Mouse (Mus musculus) liver, adult 2 months (tissue): Measurements from ENCODE around the gene Gm49510. TPM values are rescaled to one million over a fixed set of nuclear protein-coding genes. Genes with fewer than 3 reads are reported as not detected.
A peak's percentile ranks its signal among the peaks of the same experiment; 100 is the strongest.

ENCODE experiments used
- DNase-seq: peaks from one replicate; pipeline ENCODE4 v3.0.0-alpha.2; 2011; ENCODE audit warnings: low read depth, low spot score; ENCODE audit errors: extremely low read depth
- H3K27ac ChIP-seq: fragments of 200-500 bp; replicated peaks from 2 replicates; pipeline ENCODE4 v1.5.1; 2012; ENCODE audit warnings: low read depth, mild to moderate bottlenecking, control low read depth, inconsistent platforms, low read length; ENCODE audit not compliant: insufficient read depth
- H3K27me3 ChIP-seq: fragments of 200-500 bp; 2 replicates; pipeline ENCODE4 v1.6.1; 2012; ENCODE audit warnings: mild to moderate bottlenecking, moderate library complexity, low read length, inconsistent platforms; ENCODE audit not compliant: control insufficient read depth, insufficient read depth
- H3K36me3 ChIP-seq: fragments of 200-500 bp; 2 replicates; pipeline ENCODE4 v1.6.1; 2012; ENCODE audit warnings: low read length, inconsistent platforms; ENCODE audit not compliant: control insufficient read depth, insufficient read depth
- H3K4me1 ChIP-seq: fragments of 200-500 bp; 2 replicates; pipeline ENCODE4 v1.6.1; 2011; ENCODE audit warnings: low read length; ENCODE audit not compliant: control insufficient read depth, insufficient read depth
- H3K4me3 ChIP-seq: fragments of 200-500 bp; 2 replicates; pipeline ENCODE4 v1.5.1; 2011; ENCODE audit warnings: low read depth, mild to moderate bottlenecking, control low read depth, low read length, moderate library complexity; ENCODE audit not compliant: insufficient read depth
- H3K79me2 ChIP-seq: fragments of 200-500 bp; 2 replicates; pipeline ENCODE4 v1.6.1; 2012; ENCODE audit warnings: inconsistent platforms, mild to moderate bottlenecking, low read length, moderate library complexity; ENCODE audit not compliant: control insufficient read depth, insufficient read depth
- H3K9ac ChIP-seq: fragments of 200-500 bp; 2 replicates; pipeline ENCODE4 v1.6.1; 2012; ENCODE audit warnings: low read depth, mild to moderate bottlenecking, control low read depth, inconsistent platforms, low read length
- CTCF ChIP-seq: fragments of 200-500 bp; IDR thresholded peaks from 2 replicates; pipeline ENCODE4 v1.5.1; 2011; ENCODE audit warnings: low read depth, low read length, control low read depth
- POLR2A ChIP-seq: fragments of 200-500 bp; IDR thresholded peaks from 2 replicates; pipeline ENCODE4 v1.6.1; 2011; ENCODE audit warnings: low read length, control low read depth; ENCODE audit not compliant: insufficient read depth; ENCODE audit errors: extremely low read depth
- WGBS: fragments of 180-500 bp; shearing (Covaris S2); methylation state at CpG from one replicate; pipeline ENCODE4 v1.1.7; 2018; 5-methylcytosine and 5-hydroxymethylcytosine counted together
- polyA plus RNA-seq: library from polyadenylated mRNA; depleted of rRNA; stranded (reverse); fragments of >200 nt; gene quantifications from 2 replicates; pipeline ENCODE4 v1.2.3, GENCODE M21; 2012
- total RNA-seq: library from RNA; depleted of rRNA; stranded (reverse); fragments of >200 nt; gene quantifications from 2 replicates; pipeline ENCODE4 v1.2.3, GENCODE M21; 2014

Gene Gm49510
- total and polyA plus RNA-seq, 2 experiments, result not detected

DNA sequence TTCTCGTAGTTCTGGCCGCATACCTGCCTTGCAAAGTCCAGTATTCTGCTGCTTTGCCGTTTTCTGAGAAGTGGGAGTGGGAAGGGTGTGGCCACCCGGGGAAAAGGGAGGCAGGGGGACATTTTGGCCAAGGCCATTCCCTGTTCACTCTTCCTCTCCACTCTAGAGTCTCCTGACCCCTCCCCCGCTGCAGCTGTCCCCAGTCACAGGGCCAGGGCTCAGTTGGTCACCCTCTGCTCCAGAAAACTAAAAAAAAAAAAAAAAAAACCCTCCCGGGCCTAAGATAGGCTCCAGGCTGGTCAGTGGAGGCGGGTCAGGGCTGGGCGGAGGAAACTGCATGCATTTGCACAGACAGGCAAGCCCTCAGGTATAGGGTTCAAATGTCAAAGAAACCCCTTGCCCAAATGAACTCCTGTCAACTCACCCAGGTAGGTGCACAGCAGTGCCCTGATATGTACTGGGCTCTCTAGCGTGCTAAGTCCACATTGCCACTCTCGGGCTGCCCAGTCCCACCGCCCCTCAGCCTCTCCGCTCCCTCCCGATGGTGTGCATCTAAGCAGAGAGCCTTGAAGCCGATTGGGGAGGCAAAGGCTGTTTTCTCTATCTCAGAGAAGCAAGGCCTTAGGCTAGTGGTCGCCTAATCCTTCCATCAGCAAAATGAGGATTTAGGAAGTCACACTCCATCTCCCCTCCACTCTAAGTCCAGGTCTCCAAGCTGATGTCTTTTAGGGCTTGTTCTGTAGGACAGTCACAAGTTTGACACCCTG lies 27.7 kb downstream of the Gm49510 start:
- Histone ChIP-seq H3K4me1 (peaks cover 11% of the 10 kb centered on the region; the same call in 1 of the 2 replicates), H3K4me3 (peak overlapping the region; percentile 43), H3K79me2 (no peaks in the 10 kb centered on the region), H3K27ac (peak overlapping the region; percentile 30; the same call in 1 of the 2 replicates), H3K9ac (peak overlapping the region; percentile 24), H3K27me3 (no peaks in the 10 kb centered on the region), H3K36me3 (no peaks in the 10 kb centered on the region)
- 25% methylated on average over 15 of the region's 15 CpGs for WGBS
- DNase-seq, result peak; percentile 59
- TF ChIP-seq POLR2A (no peak), CTCF (no peak)

DNA sequence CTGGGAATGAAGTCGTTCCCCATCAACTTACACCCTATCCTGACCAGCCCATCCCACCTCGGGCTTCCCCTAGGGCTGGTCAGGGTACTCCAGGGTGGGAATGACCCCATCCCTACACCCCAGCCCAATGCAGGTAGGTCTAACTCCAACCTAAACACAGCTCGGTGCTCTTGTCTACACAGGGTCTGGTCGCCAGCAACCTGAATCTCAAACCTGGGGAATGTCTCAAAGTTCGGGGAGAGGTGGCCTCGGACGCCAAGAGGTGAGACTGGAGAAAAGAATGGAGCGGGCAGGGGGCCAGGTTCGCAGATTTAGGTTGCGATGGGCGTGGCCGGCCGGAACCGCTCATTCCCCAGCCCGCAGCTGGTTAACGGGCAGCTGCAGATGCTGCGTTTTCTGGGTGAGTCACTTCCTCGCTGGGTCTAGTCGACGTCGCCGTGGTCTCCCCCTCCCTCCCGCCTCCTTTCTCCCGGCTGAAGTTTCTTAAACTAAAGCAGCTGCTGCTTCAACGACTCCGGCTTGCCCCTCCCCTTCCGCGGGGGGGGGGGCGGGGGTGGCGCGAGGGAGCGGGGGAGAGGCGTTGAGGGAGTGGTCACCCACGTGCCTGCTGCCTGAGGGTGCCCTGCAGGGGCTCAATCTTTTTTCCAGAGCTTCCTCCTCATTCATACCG lies 28.5 kb downstream of the Gm49510 start:
- 5% methylated on average over 29 of the region's 35 CpGs for WGBS
- Histone ChIP-seq H3K4me1 (peaks cover 11% of the 10 kb centered on the region; the same call in 1 of the 2 replicates), H3K9ac (peak overlapping the region; percentile 20), H3K27ac (no peak overlapping the region), H3K27me3 (no peaks in the 10 kb centered on the region), H3K79me2 (no peaks in the 10 kb centered on the region), H3K4me3 (peak overlapping the region; percentile 43; the same call in 1 of the 2 replicates), H3K36me3 (no peaks in the 10 kb centered on the region)
- TF ChIP-seq CTCF (no peak), POLR2A (no peak)
- DNase-seq, result peak; percentile 30

- TF ChIP-seq POLR2A (no peak), CTCF (no peak)
- H3K9ac ChIP-seq, result no peak overlapping the region
- H3K4me3 ChIP-seq, result no peak overlapping the region
- 66% methylated on average over 8 of the region's 8 CpGs for WGBS
- DNase-seq, result no peak
- H3K4me1 ChIP-seq, result peaks cover 11% of the 10 kb centered on the region; the same call in 1 of the 2 replicates
- H3K79me2 ChIP-seq, result no peaks in the 10 kb centered on the region
- H3K27ac ChIP-seq, result no peak overlapping the region
- no peaks in the 10 kb centered on the region for H3K36me3 ChIP-seq
- no peaks in the 10 kb centered on the region for H3K27me3 ChIP-seq
Observed at GRCm38 (mm10) chr15:78928539-78928938, 29.1 kb downstream of the Gm49510 start.

DNA sequence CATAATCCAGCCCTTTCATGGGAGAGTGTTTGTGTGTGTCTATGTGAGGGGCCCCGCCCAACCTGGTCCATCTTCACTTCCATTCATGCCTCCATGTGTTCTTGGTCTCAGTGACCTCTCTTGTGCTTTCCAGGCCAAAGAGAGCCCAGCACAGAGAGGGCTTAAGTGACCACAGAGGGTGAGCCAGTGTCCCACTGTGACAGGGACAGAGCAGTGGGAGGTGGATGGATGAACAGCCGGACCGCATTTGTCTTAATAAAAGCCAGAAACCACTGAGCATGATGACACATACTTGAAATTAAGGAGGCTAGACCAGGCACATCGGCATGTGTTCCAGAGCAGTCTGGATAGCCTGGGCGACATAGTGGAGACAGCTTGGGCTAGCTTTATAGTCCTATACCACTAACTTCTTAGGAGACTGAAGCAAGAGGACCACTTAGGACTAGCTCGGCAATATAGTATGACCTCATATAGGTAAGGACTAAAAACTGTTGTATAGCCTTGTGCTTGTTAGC lies 30.8 kb downstream of the Gm49510 start:
- H3K27ac ChIP-seq, result no peak overlapping the region
- no peak for DNase-seq
- no peak overlapping the region for H3K9ac ChIP-seq
- no peak overlapping the region for H3K4me3 ChIP-seq
- H3K27me3 ChIP-seq, result no peaks in the 10 kb centered on the region
- no peaks in the 10 kb centered on the region; the same call in 1 of the 2 replicates for H3K79me2 ChIP-seq
- TF ChIP-seq CTCF (no peak), POLR2A (no peak)
- H3K4me1 ChIP-seq, result peaks cover 13% of the 10 kb centered on the region
- no peaks in the 10 kb centered on the region for H3K36me3 ChIP-seq
- WGBS, result 93% methylated on average over 6 of the region's 6 CpGs

GRCm38 (mm10) chr15:78930801-78931426 lies 31.4 kb downstream of the Gm49510 start:
- Histone ChIP-seq H3K4me1 (peaks cover 12% of the 10 kb centered on the region), H3K9ac (no peak overlapping the region), H3K27ac (no peak overlapping the region)

More at GRCm38 (mm10) chr15:78930801-78931426, 31.4 kb downstream of the Gm49510 start:
- H3K27me3 ChIP-seq, result no peaks in the 10 kb centered on the region
- no peaks in the 10 kb centered on the region for H3K36me3 ChIP-seq
- TF ChIP-seq POLR2A (no peak), CTCF (no peak)
- no peak for DNase-seq
- no peaks in the 10 kb centered on the region; the same call in 1 of the 2 replicates for H3K79me2 ChIP-seq
- no peak overlapping the region for H3K4me3 ChIP-seq
- WGBS, result 96% methylated on average over 7 of the region's 7 CpGs
